Mouse (Mus musculus) myocyte (in vitro differentiated cells): ENCODE results near the gene Bean1.

ENCODE experiments used
- CEBPB ChIP-seq: IDR thresholded peaks from 2 replicates; pipeline ENCODE4 v1.6.1; 2011; ENCODE audit warnings: mild to moderate bottlenecking, moderate library complexity; ENCODE audit not compliant: poor library complexity, insufficient read depth, severe bottlenecking
- E2F4 ChIP-seq: IDR thresholded peaks from one replicate; pipeline ENCODE4 v1.6.1; 2011; ENCODE audit warnings: mild to moderate bottlenecking, control low read depth, moderate library complexity; ENCODE audit not compliant: insufficient read depth
- POLR2A ChIP-seq: IDR thresholded peaks from one replicate; pipeline ENCODE4 v1.6.1; 2011; ENCODE audit warnings: low read depth, mild to moderate bottlenecking, control low read depth, moderate library complexity; ENCODE audit not compliant: insufficient read length
- POLR2AphosphoS2 ChIP-seq: IDR thresholded peaks from one replicate; pipeline ENCODE4 v1.6.1; 2011; ENCODE audit warnings: low read depth, control low read depth; ENCODE audit not compliant: insufficient read length

GRCm38 (mm10) chr8:104201622-104202021, 31.4 kb downstream of the Bean1 start:
- no peak for TF ChIP-seq POLR2A
- TF ChIP-seq POLR2AphosphoS2 = no peak
- no peak for TF ChIP-seq E2F4
- TF ChIP-seq CEBPB = no peak
